Mouse (Mus musculus) heart, adult 2 months (tissue): ENCODE measurements around the gene Pdpn.

Experiments used
- CTCF ChIP-seq: fragments of 200-600 bp; IDR thresholded peaks from 2 replicates; pipeline ENCODE4 v1.8.1; 2022; ENCODE audit warnings: antibody characterized with exemption, mild to moderate bottlenecking, moderate library complexity
- EP300 ChIP-seq: fragments of 200-500 bp; IDR thresholded peaks from 2 replicates; pipeline ENCODE4 v1.6.1; 2011; ENCODE audit warnings: low read depth, low read length, control low read depth; ENCODE audit not compliant: insufficient read depth
- POLR2A ChIP-seq: fragments of 200-500 bp; IDR thresholded peaks from 2 replicates; pipeline ENCODE4 v1.6.1; 2011; ENCODE audit warnings: mild to moderate bottlenecking, low read depth, low read length, control low read depth; ENCODE audit not compliant: insufficient read depth

DNA sequence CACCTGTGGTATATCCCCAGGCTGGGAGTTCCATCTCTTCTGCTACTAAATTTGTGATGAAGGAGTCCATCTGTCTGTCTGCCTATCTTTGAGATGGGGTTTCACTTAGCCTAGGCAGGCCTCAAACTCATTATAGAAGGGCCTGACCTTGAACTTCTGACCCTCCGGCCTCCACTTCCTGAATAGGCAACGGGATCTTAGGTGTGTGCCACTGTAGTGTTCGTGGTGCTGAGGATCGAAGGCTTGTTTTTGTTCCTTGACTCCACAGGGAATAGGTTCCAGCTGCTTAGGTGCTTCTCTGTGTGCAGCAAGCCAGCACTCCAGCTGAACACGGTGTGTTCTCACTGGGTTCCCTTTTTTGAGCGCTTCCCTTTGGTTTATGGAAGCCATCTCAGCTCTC lies 13.9 kb upstream of the Pdpn start:
- TF ChIP-seq POLR2A: no peak
- no peak for TF ChIP-seq CTCF
- TF ChIP-seq EP300: no peak
